Mouse (Mus musculus) cerebellum, adult 2 months (tissue): Measurements from ENCODE around the gene Tmem222.

Experiments used
- CTCF ChIP-seq: fragments of 200-500 bp; IDR thresholded peaks from 2 replicates; pipeline ENCODE4 v1.5.1; 2011; ENCODE audit warnings: low read depth, mild to moderate bottlenecking, control low read depth, low read length, moderate library complexity, borderline replicate concordance; ENCODE audit not compliant: insufficient read depth
- POLR2A ChIP-seq: fragments of 200-500 bp; IDR thresholded peaks from 2 replicates; pipeline ENCODE4 v1.6.1; 2011; ENCODE audit warnings: low read length, control low read depth, borderline replicate concordance; ENCODE audit not compliant: insufficient read depth

DNA sequence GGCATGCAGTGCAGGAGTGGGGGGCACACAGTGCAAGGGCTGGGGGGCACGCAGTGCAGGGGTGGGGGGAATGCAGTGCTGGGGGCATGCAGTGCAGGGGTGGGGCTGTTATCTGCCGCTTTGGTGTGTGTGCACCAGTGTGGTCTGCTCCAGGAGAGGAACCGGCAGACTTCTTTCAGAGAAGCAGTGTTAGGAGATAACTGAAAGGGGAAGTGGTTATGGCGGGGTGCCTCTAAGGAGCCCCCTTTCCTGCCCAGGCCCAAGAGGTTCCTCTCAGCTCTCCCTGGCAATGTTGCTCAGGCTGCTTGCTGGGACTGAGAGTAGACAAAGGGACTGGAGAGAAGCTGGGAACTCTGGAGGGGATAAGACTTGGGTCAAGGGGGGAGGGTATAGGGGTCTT, 39.7 kb downstream of the Tmem222 start:
- no peak for TF ChIP-seq POLR2A
- TF ChIP-seq CTCF: no peak
